Mouse (Mus musculus) leukemia stem cell, adult 10-12 weeks (primary cell): ENCODE results near the gene Olfr1427. TPM values are rescaled to one million over a fixed set of nuclear protein-coding genes. Genes with fewer than 3 reads are reported as not detected.

Experiments used
- polyA plus RNA-seq: library from polyadenylated mRNA; stranded (reverse); fragments of >175 nt; gene quantifications from 2 replicates; pipeline ENCODE4 v1.2.3, GENCODE M21; 2012; ENCODE audit warnings: low replicate concordance

Olfr1427 gene
- not detected in 2 replicates for polyA plus RNA-seq

GRCm38 (mm10) chr19:12103234-12103633 lies at the start of gene Olfr1427:
Gene Olfr1427 (minus strand): TSS chr19:12103334.

DNA sequence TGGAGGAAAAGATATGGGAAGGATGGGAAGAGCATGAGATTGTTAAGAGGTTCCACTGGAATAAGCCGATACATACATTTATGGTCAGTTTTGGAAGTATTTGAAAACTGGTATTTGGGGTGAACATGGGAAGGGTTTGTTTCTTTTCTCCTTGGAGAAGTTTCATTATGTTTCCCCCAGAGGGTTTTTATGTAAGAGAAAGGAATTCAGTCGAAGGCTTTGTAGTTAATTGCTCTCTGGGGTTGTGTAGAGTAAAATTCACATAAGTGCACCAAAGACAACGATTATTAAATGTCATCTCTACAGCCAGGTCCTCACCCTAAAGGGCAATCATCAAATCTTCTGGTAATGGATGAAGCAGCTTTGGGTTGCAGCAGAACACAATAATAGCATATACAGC lies 20.0 kb upstream of the Olfr1427 start, which contains the start of gene Olfr76:
Olfr76 (minus strand) TSS at position 101 of the 400 bp plus-strand sequence.

GRCm38 (mm10) chr19:12115797-12116196 lies 12.7 kb upstream of the Olfr1427 start, which contains the start of gene Olfr1428:
Gene Olfr1428 (minus strand): TSS chr19:12115897.

GRCm38 (mm10) chr19:12091913-12092312 lies 11.2 kb downstream of the Olfr1427 start, which contains the start of gene Olfr1426:
Gene Olfr1426 (minus strand): TSS chr19:12092013.

DNA sequence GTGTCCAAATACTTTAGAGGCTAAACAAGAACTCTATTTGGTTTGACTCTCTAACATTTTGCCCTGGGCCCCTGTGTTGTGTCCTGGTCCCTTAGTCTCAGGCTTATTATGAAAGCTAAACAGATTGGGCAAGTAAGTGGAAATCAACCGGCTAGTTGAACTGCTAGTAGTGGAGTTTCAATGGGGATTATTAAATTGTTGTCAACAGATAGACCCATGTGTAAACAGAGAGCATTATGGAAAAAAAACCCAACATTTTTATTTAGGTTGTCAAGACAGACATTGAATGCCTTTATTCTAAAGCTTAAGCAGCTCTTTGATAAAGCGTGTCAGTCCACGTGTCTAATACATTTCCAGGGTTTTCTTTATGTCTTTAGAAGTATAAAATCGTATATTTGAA lies 25.5 kb downstream of the Olfr1427 start, which contains the start of gene Olfr1425:
Olfr1425 (minus strand) TSS at position 101 of the 400 bp plus-strand sequence.

GRCm38 (mm10) chr19:12062582-12062981 lies 40.6 kb downstream of the Olfr1427 start, which contains the start of gene Olfr1424:
Gene Olfr1424 (minus strand): TSS chr19:12062682.

Other genes with a start within 250 kb of the Olfr1427 start
- not detected in 2 replicates for gene Olfr1418, start 242.3 kb downstream of the Olfr1427 start, polyA plus RNA-seq
- gene Olfr1419, start 228.2 kb downstream of the Olfr1427 start, polyA plus RNA-seq: not detected in 2 replicates
- not detected in 2 replicates for gene Olfr1420, start 216.8 kb downstream of the Olfr1427 start, polyA plus RNA-seq
- gene Patl1, start 190.9 kb downstream of the Olfr1427 start, polyA plus RNA-seq: 7.4 and 15.6 TPM in 2 replicates
- 5.8 and 7.0 TPM in 2 replicates for gene Osbp, start 137.4 kb downstream of the Olfr1427 start, polyA plus RNA-seq
- 0.05 TPM in 1 of 2 replicates, not detected in the other for gene Olfr1423, start 62.0 kb downstream of the Olfr1427 start, polyA plus RNA-seq
- gene Olfr1424, start 40.7 kb downstream of the Olfr1427 start, polyA plus RNA-seq: not detected in 2 replicates
- gene Olfr1425, start 25.6 kb downstream of the Olfr1427 start, polyA plus RNA-seq: 0.08 TPM in 1 of 2 replicates, not detected in the other
- not detected in 2 replicates for gene Olfr1426, start 11.3 kb downstream of the Olfr1427 start, polyA plus RNA-seq
- not detected in 2 replicates for gene Olfr1428, start 12.6 kb upstream of the Olfr1427 start, polyA plus RNA-seq
- gene Olfr76, start 19.9 kb upstream of the Olfr1427 start, polyA plus RNA-seq: not detected in 2 replicates
- gene Olfr1555-ps1, start 66.8 kb upstream of the Olfr1427 start, polyA plus RNA-seq: not detected in 2 replicates
- gene Olfr1431, start 97.3 kb upstream of the Olfr1427 start, polyA plus RNA-seq: 0.19 TPM in 1 of 2 replicates, not detected in the other
- gene Olfr1432, start 129.3 kb upstream of the Olfr1427 start, polyA plus RNA-seq: not detected in 2 replicates
- not detected in 2 replicates for gene Olfr262, start 138.3 kb upstream of the Olfr1427 start, polyA plus RNA-seq
- 0.17 TPM in 1 of 2 replicates, not detected in the other for gene Olfr235, start 157.7 kb upstream of the Olfr1427 start, polyA plus RNA-seq
- gene Olfr1434, start 176.5 kb upstream of the Olfr1427 start, polyA plus RNA-seq: not detected in 2 replicates
- not detected in 2 replicates for gene Olfr1436, start 195.8 kb upstream of the Olfr1427 start, polyA plus RNA-seq
- gene Olfr1437, start 221.8 kb upstream of the Olfr1427 start, polyA plus RNA-seq: not detected in 2 replicates
- not detected in 2 replicates for gene Olfr1438-ps1, start 232.6 kb upstream of the Olfr1427 start, polyA plus RNA-seq